Mouse (Mus musculus): ENCODE results near the gene Jam3.

Jam3 gene

DNA sequence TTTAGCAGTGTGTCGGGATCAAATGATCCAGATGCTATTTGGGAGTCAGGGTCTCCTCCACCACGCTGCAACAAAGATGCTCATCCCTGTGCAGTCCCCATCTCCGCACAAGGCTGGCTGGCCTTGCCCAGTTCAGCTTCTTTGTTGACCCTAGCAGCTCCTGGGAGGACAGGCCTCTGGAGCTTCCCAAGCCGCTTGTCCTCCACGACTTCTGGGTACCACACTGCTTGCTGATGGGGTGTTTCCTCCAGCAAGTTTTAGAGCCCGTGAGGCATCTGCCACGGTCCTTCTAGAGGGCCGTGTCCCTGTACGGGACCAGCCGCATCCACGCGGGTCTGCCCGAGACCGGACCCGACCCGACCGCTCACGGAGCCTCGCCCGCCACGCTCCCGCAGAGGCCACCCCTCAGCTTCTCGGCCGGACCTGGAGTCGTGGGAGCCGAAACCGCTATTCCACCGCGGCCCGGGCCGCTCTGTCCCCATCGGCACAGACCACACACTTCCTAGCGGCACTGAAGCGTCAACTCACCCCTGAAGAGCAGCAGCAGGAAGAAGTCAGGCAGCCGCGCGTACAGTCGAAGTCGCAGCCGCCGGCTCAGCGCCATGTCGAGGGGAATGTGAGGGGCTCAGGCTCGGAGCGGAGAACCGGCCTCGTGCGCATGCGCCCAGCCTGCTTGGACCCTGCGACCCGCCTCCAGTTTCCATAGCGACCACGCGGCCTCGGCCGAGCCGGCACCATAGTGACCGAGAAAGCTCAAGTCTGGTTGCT is at the start of gene Jam3:
TSS of gene Jam3 (minus strand) at position 659 of the 768 bp plus-strand sequence.
- DNase-seq: peak; percentile 14 to 39

DNA sequence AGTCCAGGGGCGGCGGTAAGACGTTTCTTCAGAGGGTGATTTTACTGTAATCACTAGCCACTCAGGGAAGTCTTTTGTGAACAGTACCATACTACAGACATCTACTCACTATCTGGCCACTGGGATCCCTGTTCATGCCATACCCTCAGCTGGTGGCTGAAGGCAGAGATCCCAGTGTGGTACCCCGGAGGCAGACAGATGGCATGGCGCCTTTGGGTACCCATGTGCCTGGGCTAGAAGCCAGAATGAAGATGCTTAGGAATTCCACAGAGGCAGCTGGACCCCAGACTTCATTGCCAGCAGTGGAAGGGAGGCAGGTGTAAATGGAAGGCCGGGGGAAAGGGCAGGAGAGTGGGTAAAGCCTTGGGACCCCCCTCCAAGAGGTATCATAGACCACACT is 49.0 kb upstream of the Jam3 start:
- no peak for DNase-seq

DNA sequence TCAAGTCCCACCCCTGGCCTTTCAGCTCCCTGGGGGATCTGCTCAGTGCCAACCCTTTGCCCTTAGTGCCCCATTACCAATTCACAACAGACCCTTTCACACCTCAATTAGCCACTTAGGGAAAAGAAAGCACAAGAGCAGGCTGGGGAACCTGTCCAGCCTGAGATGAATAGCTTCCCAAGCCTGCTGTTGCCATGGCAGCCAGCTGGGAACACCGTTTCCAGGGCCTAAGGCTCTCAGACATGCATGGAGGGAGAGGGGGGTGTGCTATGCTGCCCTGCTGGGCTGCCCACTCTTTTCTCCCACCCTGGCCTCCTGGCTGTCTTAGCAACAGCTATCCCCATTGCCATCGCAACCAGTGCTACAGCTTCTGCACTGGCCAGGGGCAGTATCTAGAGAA is 47.9 kb upstream of the Jam3 start:
- no peak for DNase-seq

DNA sequence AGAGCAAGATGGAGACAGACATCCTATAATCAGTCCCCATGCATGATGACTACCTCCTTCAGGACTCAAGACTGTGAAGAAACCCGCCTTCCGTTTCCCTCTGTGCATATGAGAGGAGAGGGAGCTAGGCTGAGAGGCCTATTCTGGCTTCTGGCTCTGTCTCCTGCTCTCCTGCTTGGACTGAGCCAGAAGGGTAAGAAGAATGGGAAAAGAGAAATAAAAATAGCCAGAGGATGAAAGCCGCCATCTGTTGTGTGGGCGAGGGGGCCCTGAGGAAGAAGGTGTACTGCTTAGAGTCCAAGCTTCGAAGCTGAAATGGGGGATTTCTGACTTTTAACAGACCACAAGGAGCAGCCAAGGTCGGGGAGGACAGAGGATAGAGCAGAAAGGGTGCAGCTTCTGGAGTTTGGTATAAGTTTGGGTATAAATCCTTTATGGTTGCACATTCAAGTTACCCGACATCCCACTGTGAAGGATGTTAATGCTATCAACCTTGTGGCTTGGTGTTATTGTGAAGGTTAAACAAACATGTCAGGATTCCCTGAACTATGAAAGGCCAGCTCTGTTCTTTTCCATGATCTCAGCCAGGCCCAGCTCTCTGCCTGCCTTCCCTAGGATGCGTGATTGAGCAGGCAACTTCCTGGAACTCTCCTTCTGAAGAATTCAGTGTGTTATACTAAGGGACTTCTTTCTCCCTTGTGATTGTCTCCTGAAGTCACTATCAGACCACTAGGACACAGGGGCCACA is 46.4 kb upstream of the Jam3 start:
- no peak for DNase-seq

DNA sequence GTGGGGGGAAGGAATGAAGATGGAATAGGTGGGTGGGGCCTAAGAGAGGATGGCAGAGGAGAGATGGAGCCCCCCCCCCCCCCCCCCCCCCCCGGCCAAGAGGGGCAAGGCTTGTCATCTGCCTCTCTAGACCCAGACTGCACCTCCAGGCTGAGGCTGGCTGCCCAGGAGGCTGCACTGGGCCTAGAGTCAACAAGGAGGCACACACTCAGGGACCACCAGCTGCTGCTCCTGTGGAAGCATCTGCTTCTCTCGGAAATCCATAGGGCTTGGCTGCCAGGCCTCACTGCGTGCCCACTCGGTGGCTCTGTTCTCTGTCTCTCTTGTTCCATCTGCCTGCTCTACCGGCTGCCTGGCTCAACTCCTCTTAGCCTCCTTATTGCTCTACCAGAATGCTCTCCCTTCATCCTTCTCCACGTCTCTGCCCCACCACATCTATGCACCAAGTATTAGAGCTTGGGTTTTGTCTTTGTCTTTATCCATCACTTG is 38.4 kb upstream of the Jam3 start:
- DNase-seq: no peak

DNA sequence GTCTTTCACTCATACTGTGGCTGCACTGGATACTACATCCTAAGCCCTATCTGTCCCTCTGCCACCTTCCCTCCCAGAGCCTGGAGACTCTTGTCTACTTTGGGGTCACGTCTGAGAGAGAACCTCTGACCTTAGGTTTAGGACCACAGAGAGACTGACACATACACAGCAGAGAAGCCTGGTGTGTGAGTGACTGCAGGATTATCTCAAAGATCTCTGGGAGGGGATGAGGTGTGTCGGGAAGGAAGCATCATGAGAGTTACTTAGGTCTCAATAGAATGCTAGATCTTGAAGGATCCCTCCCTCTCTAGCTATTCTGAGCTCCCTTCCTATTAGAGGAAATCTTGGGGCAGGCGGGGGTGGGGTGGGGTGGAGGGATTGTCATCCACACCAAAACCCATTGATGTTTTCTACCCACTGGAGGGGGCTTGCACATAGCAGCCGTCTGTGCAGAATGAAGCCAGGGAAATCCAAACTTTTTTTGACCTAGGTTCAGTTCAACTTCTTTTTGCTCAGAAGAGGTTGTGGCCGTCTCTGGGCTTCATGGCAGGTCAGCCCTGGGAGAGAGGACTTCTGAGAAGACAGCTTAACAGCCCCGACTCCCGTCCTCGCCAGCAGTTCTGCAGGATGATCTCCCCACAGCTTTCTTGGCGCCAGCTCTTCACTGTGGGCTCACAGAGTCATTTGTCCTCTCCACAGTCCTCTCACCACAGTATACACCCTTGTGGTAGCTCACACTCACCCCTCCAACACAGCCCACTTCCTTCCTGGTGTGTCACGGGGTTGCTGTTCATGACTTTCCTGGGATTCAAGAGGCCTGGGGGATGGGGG is 37.8 kb upstream of the Jam3 start:
- no peak for DNase-seq

DNA sequence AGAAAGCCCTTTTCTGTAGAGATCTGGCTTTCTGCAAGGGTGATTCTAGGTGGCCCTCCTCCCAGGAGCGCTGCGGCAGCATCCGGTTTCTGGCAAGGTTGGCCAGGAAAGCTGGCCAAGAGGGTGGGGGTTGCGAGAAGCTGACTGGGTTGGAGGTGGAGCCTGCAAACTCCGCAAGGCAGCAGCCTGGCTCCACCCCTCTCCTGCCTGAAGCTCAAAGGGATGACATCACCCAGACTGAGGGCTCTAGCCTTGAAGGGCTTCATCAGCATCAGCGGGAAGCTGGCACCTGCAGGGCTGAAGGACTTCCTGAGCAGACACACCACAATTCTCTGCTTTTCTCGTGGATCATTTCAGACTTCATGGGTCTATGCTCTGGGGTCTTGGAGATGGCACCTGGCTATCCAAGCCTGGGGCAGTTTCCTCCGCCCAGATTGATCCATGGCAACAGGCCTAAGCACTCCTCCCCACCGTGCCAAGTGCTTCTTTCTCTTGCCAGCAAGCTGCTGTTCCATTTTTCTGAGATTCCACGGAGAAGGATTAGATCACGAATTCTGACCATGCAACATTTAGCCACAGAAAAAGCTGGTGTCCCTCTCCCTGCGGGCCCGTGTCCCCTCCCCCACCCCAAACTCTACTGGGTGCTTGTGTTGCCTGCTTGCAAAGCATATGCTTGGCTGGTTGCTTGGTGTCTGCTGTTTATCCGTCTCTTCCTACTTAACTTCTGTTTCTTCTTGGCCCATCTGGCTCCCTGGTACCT is 37.0 kb upstream of the Jam3 start:
- DNase-seq: no peak

DNA sequence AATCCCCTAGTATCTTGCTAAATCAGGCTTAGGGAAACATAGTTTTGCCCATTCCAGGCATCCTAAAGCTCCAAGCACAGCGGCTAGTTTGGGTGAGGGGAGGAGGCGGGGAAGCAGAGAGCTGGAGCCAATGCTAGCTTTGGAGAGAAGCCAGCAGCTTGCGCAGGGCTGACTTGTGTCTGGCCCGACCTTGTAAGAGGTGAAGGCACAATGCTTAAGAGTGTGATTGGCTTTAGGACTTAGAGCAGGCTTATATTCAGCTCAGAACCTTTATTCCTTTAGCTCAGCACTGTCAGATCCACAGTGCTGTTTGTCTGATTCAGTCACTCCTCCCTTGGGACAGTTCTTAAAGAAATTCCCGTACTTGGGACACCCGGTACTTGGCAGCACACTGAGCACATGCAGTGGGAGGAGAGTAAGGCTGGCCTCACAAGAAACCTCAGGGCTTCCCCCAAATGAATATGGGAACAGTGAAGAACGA is 36.3 kb upstream of the Jam3 start:
- DNase-seq: no peak

DNA sequence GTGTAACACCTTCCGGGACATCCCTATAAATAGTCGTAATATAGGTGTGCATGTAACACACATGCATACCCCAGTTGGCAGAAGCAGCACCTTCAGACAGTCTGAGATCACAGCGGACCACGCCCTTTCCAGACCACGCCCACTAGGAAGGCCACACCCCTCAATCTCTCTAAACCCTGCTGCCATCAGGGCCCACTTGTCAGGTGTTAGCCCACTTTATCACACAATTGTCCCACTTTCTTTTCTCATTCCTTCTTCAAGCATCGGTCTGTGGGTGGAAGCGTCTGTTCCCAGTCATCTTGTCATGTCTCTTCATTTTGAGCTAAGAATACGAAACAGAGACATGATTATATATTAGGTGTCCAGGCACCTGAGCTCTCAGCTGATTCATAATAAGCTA is 35.2 kb upstream of the Jam3 start:
- DNase-seq: no peak

GRCm38 (mm10) chr9:27189306-27189705 is 34.1 kb upstream of the Jam3 start:
- DNase-seq: no peak

- no peak for DNase-seq
These were observed 33.5 kb upstream of the Jam3 start for GRCm38 (mm10) chr9:27188677-27189241.

DNA sequence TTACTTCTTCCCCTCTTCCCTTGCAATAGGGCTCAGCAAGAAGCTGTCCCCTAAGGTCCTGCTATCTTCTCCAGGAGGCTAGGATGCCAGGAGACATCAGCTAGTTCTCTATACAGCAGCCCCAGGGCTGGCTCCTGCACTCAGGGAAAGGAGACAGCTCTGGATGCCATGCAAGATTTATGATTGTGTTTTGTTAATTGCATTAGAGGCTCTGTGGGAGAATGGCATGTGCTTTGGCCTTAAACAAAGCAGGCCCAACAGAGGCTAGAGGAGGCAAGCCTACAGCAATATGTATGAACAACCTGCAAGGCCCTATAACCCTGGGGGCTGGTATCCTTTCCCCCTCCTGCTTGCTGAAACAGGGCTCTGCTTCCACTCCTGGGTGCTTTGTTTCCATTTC is 30.6 kb upstream of the Jam3 start:
- DNase-seq: no peak

- no peak for DNase-seq
These were observed 26.9 kb upstream of the Jam3 start for GRCm38 (mm10) chr9:27182087-27182486.

DNA sequence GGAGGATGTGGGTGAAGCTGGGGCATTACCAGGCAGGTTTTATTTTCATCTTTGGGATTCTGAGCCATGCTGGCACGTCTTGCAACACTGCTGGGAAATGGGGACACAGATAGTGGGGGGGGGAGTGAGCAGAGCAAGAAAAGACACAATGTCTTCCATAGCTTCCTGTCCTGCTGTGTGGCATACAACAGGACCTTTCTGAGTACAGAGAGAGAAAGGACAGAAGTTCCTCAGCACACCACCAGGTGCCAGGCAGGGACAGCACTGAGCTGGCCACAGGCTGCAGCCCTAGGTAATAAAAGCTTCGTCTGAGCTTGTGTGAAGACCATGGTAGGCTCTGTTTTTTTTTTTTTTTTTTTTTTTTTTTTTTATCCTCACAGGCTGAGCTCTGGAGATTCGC is 25.3 kb upstream of the Jam3 start:
- DNase-seq: no peak

DNA sequence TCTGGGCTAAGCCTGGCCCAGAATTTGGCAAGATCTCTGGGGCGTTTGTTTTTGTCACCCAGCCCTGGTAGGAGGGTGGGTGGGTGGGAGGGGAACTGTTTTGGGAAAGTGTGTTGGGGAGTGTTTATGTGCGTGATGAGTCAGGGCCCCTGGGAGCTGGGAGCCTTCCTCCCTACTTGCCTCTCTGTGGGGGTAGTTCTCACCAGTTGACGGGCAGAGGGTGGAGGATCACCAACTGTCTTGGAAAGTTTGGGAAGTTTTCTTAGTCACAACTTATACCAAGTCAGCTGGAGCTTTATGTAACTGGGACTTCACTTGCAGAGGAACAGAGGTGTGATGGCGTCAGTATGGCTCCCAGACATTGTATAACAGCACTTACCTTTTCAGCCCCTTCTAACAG is 23.7 kb upstream of the Jam3 start:
- no peak for DNase-seq

GRCm38 (mm10) chr9:27176154-27176553 is 20.9 kb upstream of the Jam3 start:
- no peak for DNase-seq

DNA sequence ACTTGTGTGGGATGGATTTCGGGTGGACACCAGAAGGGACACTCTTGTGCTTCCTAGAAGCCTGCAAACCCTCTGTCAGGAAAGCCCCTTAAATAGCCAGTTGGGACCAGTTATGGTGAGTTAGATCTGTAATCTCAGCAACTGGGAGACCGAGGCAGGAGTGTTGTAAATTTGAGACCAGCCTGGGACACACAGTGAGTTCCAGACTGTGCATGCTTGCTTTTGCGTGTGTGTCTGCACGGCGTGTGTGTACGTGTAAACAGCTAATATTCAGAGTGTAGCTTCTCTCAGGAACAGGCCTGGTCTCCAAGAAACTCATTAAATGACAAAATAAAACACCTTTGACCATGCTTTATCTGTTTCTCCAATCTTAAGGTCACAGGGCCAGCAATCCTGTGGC is 20.5 kb upstream of the Jam3 start:
- DNase-seq: no peak

- DNase-seq: no peak
These were observed 20.0 kb upstream of the Jam3 start for GRCm38 (mm10) chr9:27175241-27175640.

DNA sequence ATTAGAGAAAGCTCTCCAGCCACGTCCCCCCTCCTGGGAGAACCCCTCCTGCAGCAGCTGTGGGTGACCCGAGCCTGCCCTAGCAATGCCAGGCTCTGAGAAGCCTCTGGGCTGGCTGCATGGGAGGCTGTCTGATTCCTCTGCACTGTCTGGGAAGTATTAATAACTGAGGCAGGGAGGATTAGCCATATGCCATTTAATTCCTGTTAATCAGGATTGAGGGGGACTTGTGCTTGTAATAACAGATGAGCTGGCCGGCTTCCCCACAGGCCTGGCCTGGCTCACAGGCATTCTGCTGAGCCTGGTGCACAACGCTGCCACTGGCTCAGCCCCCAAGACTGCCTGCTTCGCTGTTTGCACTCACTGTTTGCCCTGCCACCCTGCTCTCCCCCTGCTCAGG is 18.9 kb upstream of the Jam3 start:
- no peak for DNase-seq

DNA sequence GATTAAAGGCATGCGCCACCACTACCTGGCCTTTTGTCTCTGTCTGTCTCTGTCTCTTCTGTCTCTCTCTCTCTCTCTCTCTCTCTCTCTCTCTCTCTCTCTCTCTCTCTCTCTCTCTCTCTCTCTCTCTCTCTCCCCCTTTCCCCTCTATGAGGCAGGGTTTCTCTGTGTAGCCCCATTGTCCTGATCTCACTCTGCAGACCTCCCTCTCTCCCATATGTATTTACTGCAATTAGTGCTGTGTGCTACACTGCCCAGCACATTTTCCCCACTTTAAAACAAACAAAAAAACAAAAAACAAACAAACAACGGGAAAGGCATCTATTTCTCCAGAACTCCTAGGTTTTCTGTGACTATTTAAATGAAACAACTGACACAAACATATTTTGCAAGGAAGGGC is 18.4 kb upstream of the Jam3 start:
- no peak for DNase-seq

GRCm38 (mm10) chr9:27172839-27173238 is 17.6 kb upstream of the Jam3 start:
- DNase-seq: no peak

- no peak for DNase-seq
These were observed 15.5 kb upstream of the Jam3 start for GRCm38 (mm10) chr9:27170726-27171125.

Data from spleen, adult 18-20 months (tissue).